Mouse (Mus musculus) kidney, postnatal 10 days (tissue): ENCODE measurements around the gene Sh3pxd2b.

Source experiments
- DNase-seq: peaks from one replicate; pipeline ENCODE4 v3.0.0; 2021; ENCODE audit warnings: mixed read lengths

The Sh3pxd2b gene

GRCm38 (mm10) chr11:32340476-32341473, 6.8 kb upstream of the Sh3pxd2b start:
- peak; percentile 75 for DNase-seq

DNA sequence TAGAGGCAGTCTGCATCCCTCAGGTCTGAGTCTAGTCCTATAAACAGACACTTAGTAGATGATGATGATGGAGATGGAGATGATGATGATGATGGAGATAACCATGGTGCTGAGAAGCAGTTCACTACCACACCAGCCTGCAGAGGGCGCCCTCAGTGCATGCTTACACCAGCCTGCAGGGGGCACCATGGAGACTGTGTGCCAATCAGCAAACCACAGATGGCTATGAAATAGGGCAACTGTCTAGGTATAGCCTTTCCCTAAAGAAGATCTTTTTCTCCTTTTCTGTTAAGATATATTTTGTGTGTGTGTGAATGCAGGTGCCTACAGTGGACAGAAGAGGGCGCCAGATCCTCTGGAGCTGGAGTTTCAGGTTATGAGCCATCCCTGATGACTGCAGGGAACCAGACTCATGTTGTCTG, 4.8 kb upstream of the Sh3pxd2b start:
- DNase-seq, result peak; percentile 74

GRCm38 (mm10) chr11:32343350-32343749, 4.3 kb upstream of the Sh3pxd2b start:
- no peak for DNase-seq

- no peak for DNase-seq
Observed at GRCm38 (mm10) chr11:32345504-32346297, 1.9 kb upstream of the Sh3pxd2b start.

- peak; percentile 37 for DNase-seq
Observed at GRCm38 (mm10) chr11:32347264-32347606, 385 bp upstream of the Sh3pxd2b start.

GRCm38 (mm10) chr11:32348433-32349283, 1.0 kb downstream of the Sh3pxd2b start:
- DNase-seq, result no peak

- peak; percentile 43 for DNase-seq
Observed at GRCm38 (mm10) chr11:32349284-32349953, 1.8 kb downstream of the Sh3pxd2b start.

DNA sequence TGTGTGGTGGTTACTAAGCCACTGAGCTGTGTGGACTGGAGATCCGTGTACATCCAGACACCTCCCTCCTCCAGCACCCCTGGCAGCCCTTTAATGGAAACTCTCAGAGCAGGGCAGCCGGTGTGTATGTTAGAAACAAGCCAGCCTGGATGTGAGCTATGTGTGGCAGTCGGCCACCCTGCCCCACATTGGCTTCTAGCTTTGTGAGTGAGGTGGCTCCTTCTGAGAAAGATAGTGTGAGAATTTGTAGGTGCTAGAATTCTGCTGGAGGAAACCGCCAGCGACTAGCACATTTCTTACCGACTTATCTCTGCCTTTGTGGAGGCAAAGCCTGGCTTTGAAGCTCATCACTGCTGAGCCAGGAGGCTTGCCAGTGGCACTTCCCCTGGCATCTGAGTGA, 5.3 kb downstream of the Sh3pxd2b start:
- DNase-seq, result no peak

GRCm38 (mm10) chr11:32355377-32355776, 7.8 kb downstream of the Sh3pxd2b start:
- no peak for DNase-seq

GRCm38 (mm10) chr11:32357686-32358085, 10.1 kb downstream of the Sh3pxd2b start:
- DNase-seq, result peak; percentile 37

GRCm38 (mm10) chr11:32358399-32358798, 10.8 kb downstream of the Sh3pxd2b start:
- DNase-seq, result no peak

GRCm38 (mm10) chr11:32359566-32359965, 11.9 kb downstream of the Sh3pxd2b start:
- DNase-seq, result no peak

DNA sequence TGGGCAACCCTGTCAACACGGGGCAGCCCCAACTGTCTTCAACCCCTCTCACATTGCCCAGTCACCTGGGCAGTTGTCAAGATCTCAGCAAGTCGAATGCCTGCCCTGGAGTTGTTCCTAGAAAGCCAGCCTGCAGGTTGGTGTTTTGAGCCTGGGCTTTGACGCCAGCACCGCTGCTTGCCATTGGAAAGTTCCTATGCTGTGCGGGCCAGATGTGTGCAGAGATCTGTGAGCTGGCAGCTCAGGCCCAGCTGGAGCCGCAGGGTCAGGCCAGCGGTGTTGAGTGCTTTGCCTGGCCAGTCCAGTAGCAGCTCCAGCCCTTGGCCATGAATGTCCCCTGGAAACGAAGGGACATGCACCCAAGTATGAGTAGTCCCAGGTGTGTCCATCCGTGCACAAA, 14.2 kb downstream of the Sh3pxd2b start:
- DNase-seq, result no peak

GRCm38 (mm10) chr11:32363188-32363587, 15.6 kb downstream of the Sh3pxd2b start:
- DNase-seq, result no peak

DNA sequence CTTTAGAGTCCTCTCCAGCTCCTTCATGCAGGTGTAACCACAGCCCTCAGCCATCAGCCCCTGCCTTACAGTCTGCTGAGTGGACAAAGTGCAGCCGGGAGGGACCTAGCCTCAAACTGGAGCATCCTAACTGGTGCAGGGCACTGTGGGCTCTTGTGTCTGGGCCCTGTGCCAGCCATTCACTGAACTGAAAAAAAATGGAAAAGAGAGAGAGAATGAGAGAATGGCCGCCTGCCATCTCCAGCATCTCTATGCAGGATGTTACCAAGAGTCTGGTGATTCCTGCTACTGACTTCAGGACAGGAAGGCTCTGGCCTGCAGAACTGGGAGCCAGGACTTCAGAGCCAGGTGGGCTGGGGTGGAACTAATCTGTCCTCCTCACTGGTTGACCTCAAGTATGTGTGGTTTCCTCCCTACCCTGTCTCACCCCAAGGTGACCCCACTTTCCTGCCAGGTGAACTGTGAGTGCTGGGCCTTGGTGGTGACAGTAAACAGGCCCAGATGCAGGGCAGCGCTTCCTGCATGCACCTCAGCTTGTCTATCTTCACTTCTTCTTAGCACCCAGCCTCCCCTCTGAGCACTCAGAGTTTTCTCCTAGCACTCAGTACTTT, 16.1 kb downstream of the Sh3pxd2b start:
- peak; percentile 60 for DNase-seq

- DNase-seq, result no peak
Observed at GRCm38 (mm10) chr11:32364375-32364774, 16.8 kb downstream of the Sh3pxd2b start.

- DNase-seq, result no peak
Observed at GRCm38 (mm10) chr11:32365498-32365897, 17.9 kb downstream of the Sh3pxd2b start.

- DNase-seq, result no peak
Observed at GRCm38 (mm10) chr11:32367056-32367455, 19.4 kb downstream of the Sh3pxd2b start.

DNA sequence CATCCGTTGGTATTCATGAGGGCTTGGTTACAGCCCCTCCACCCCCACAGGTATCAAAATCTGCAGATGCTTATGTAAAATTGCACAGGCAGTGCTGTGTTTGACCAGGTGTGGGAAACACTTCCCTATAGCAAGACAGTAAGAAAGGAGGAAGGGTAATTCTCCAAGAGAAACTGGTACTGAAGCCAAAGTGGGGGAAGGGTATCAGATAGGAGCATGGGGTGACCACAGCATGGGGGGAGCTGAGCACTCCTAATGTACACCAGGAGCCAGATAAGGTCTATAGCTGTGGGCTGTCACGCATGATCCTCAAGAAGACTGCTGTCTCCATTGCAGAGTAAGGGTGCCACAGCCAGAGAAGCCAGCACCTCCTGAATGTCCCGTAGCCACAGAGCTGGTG, 21.4 kb downstream of the Sh3pxd2b start:
- DNase-seq, result no peak

- no peak for DNase-seq
Observed at GRCm38 (mm10) chr11:32370881-32371280, 23.3 kb downstream of the Sh3pxd2b start.

- no peak for DNase-seq
Observed at GRCm38 (mm10) chr11:32373266-32374026, 25.8 kb downstream of the Sh3pxd2b start.
